Mouse (Mus musculus) lung, postnatal 0 days (tissue): ENCODE results near the gene Aprt.

ENCODE experiments used
- CTCF ChIP-seq: IDR thresholded peaks from 2 replicates; pipeline ENCODE4 v1.5.1; 2016; ENCODE audit warnings: antibody characterized with exemption, mild to moderate bottlenecking
- EP300 ChIP-seq: IDR thresholded peaks from 2 replicates; pipeline ENCODE4 v1.6.1; 2016; ENCODE audit warnings: antibody characterized with exemption, mild to moderate bottlenecking, control low read depth

DNA sequence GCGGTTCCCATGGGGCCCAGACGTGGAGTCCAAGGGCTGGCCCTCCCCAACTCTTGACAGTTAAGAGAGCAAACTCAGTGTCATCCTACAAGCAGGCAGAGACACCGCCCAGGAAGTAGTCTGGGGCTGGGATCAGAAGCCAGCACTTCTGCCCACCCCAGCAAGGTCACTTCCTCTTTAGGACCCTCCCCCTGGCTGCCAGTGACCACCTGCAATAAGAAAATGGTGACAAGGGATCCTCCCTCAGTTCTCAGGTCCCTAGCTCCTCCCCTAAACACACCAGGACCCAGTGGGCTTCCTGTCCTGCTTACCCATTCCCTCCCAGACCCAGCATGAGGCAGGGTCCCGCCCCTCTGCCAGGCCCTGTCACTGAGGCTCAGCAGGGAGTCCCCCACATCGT, 28.9 kb downstream of the Aprt start:
- TF ChIP-seq CTCF, result no peak; the same call in 1 of the 2 replicates
- no peak for TF ChIP-seq EP300
